Mouse (Mus musculus): ENCODE data around the gene Foxm1.

Gene Foxm1

DNA sequence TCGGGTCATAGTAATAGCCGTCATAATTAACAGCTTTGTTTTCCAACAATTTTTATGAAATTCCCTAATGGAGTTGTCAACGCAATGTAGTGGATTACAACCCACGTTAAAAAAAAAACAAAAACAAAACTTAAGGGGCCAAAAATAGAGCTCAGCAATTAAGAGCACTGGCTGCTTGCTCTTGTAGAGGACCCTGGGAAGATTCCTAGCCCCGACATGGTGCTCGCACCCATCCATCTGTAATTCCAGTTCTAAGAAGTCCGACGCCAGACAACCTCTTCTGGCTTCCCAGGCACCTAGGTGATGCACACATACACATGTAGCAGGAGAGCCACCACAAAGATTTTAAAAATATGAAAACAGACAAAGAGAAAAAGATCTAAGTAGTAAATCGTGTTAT is 62.3 kb downstream of the Foxm1 start:
- no peak for DNase-seq (ENCODE audit: low spot score)
